Mouse (Mus musculus): ENCODE results near the gene Slco2b1.

Slco2b1 gene

GRCm38 (mm10) chr7:99693976-99694375 lies 17.2 kb downstream of the Slco2b1 start:
- DNase-seq (ENCODE audit: extremely low spot score, low spot score) = no peak

DNA sequence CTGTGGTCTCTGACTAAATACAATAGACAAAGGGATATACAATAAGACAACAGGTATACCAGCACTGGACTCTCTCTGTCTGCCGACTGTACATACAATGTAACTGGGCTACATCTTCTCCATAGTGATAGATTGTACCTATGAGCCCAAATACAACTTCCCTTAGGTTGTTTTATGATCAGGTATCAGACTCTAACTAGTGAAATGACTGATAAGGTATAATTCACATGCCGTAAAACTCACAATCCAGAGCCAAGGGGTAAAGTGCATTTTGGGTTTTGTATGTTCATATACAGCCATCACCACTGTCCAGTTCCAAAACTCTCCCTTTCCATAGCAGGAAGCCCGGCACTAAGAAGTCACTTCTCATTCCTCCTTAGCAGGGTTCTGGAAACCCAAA lies 17.8 kb downstream of the Slco2b1 start:
- DNase-seq (ENCODE audit: extremely low spot score, low spot score) = no peak

DNA sequence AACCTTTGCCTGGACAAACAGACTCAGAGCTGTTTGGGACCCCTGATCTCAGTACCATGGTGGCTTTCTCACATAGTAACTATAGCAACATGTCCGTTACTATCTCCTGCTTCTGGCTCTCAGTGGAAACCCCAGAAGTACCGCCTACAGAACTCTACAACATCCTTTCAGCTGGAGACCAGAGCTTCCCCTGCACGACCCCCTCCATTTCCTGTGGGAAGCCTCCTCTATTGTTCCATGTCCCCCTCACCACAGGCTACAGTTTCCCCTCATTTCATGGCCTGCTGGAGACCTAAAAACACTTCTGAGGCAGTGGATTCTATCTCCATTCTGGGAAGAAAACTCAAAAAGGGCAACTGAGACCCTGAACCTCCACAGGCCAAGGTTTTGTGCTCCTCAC lies 18.7 kb downstream of the Slco2b1 start:
- no peak for DNase-seq (ENCODE audit: extremely low spot score, low spot score)

DNA sequence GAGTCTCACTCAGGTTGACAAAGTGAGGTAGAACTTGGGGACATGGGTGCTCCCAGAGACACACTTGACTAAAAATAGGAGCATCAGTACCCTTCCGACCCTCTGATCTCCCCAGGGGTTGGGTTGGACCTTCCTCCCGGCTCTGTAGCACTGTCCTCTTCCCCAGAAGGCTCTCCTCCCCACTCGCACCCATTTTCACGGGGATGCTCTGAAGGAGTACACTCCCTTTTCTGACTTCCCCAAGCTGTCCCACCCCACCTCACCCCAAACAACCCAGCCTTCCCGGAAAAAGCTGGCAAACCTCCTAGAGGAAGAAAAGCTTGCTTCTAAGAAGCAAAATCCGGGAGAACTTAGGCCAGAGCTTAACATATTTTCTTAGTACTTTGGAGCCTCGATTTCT lies 20.3 kb downstream of the Slco2b1 start:
- no peak for DNase-seq (ENCODE audit: extremely low spot score, low spot score)

DNA sequence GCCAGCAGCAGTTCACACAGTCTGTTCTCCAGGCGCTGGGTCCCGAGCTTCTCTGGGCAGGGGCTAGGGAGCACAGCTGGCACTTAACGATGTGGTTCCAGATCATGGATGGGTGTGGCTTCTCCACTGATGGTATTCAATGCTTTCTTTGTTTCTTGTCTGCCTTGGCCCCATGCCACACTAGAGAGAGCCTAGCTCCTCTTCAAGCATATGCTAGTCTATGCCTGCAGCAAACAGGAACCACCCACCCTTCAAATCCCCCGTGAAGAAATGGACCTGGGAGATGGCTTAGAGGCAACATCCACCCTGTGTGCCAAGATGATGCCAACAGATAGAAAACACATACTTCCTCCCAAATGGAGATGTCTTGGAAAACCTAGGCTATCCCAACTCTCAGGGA lies 27.1 kb downstream of the Slco2b1 start:
- no peak for DNase-seq (ENCODE audit: extremely low spot score, low spot score)

DNA sequence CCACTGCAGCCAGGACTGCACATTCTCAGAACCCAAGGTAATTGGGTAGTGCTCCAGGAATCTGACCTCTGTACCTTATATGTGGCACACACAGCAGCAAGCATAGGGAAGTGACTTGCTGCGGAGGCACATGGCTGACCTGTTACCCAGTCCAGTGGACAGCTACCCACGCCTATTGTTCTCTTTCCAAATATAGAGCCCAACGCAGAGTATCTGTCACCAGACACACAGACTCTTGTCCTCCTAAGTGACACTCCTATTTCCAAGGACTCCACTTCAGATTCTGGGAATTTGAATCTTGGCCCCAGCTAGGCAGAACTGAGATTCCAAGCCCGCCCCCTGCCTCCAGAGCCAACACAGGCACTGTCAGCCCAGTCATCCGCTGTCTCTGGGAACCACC lies 30.4 kb downstream of the Slco2b1 start:
- no peak for DNase-seq (ENCODE audit: extremely low spot score, low spot score)

GRCm38 (mm10) chr7:99674890-99675289 lies 36.2 kb downstream of the Slco2b1 start:
- DNase-seq (ENCODE audit: extremely low spot score, low spot score) = no peak

- no peak for DNase-seq (ENCODE audit: extremely low spot score, low spot score)
Measured at GRCm38 (mm10) chr7:99674209-99674608, 36.9 kb downstream of the Slco2b1 start.

DNA sequence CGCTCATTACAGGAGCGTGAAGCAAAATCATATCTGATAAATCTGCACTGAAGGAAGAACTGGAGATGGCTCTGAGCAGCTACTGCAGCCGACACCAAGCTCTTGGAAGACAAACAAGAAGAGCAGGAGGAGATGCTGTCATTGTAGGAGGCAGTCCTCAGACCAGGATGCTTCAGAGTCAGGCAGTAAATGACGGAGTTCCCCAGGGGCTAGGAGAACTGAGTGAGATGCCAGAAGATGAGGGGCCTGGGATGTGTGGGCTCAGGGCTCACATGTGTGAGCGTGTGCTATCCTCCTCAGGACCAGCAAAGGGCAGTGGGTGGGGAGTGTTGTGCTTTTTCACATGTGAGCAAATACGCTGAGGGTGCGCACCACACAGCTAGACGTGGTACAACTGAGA lies 38.0 kb downstream of the Slco2b1 start:
- DNase-seq (ENCODE audit: extremely low spot score, low spot score) = no peak

DNA sequence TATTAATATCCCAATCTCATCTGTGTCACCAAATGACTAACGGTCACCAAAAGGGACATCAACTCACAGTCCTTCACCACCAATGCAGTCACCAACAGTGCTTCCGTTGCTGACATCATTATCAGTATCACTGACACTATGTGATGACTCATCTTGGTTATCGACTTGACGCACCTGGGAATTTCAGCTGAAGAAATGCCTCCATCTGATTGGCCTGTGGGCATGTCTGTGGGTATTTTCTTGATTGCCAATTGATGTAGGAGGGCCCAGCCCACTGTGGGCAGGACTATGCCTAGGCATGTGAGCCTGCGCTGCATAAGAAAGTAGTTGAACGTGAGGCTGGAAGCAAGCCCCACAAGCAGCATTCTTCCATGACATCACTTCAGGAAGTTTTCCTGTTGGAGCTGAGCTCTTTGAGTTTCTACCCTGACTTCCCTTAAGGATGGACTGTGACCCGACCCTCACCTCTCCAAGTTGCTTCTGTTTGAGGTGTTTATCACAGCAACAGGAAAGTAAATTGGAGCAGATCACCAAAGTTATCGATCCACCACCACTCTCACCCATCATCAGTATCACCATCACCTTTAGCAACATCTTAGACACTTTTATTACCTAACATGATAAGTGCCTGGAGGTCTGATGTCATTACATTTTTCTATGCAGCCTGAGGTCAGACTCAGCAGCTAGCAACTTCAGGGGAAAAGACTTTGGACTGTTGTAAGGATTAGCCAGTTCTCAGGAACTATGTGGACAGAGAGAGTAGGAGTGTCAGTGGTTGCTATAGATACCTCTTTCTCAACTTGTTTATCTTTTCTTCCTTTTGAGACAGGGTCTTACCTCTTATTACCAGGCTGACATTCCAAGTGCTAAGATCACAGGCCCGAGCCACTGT lies 39.4 kb downstream of the Slco2b1 start:
- DNase-seq (ENCODE audit: extremely low spot score, low spot score) = no peak

- no peak for DNase-seq (ENCODE audit: extremely low spot score, low spot score)
Measured at GRCm38 (mm10) chr7:99670915-99671314, 40.2 kb downstream of the Slco2b1 start.

- peak; percentile 24 for DNase-seq (ENCODE audit: extremely low spot score, low spot score)
Measured at GRCm38 (mm10) chr7:99668802-99669201, 42.3 kb downstream of the Slco2b1 start.

GRCm38 (mm10) chr7:99667096-99667495 lies 44.0 kb downstream of the Slco2b1 start:
- DNase-seq (ENCODE audit: extremely low spot score, low spot score) = no peak

GRCm38 (mm10) chr7:99665731-99666452 lies 45.2 kb downstream of the Slco2b1 start:
- DNase-seq (ENCODE audit: extremely low spot score, low spot score) = no peak

DNA sequence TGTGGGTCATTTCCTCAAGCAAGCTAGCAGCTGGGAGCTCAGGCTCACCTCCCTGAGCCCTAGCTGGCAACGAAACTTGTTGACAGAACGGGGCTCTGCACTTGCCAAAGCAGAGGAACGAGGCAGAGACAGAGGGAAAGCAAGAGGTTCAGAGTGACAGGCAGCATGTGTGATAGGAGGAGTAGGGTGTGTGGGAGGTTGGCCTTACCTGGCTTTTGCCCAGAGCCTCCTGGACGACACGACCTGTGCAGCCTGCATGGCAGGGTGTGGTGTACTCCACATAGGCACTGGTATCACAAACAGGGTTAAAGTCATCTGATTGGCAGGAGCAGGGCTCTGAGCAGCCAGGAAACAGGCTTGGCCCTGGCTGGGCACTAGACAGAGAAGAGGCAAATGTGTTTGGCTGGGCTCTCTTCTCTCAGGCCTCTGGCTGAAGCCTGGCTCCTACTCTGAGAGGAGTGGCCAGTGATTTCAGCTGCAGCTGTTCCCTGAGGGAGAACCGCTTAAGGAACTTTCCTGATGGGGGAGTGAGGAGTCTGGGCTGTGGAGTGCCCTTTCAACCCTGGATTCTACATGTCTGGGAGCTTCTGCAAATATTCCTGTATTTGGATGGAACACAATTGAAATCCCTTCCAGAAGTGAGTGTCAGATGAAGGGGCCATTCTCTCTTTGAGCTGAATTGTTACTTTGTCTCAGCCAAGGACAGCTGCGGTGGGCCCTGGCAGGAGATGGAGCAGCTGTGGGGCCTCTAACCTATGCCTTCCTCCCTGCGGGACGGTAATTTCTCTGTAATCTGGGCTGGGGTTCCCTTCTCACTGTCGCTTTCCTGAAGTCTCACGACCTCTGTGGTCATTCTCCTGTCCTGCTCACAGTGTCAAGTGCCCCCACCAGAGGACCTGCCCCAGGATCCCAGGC lies 46.3 kb downstream of the Slco2b1 start:
- DNase-seq (ENCODE audit: extremely low spot score, low spot score) = no peak

- no peak for DNase-seq (ENCODE audit: extremely low spot score, low spot score)
Measured at GRCm38 (mm10) chr7:99663507-99664220, 47.5 kb downstream of the Slco2b1 start.

- DNase-seq (ENCODE audit: extremely low spot score, low spot score) = no peak
Measured at GRCm38 (mm10) chr7:99662311-99662710, 48.8 kb downstream of the Slco2b1 start.

DNA sequence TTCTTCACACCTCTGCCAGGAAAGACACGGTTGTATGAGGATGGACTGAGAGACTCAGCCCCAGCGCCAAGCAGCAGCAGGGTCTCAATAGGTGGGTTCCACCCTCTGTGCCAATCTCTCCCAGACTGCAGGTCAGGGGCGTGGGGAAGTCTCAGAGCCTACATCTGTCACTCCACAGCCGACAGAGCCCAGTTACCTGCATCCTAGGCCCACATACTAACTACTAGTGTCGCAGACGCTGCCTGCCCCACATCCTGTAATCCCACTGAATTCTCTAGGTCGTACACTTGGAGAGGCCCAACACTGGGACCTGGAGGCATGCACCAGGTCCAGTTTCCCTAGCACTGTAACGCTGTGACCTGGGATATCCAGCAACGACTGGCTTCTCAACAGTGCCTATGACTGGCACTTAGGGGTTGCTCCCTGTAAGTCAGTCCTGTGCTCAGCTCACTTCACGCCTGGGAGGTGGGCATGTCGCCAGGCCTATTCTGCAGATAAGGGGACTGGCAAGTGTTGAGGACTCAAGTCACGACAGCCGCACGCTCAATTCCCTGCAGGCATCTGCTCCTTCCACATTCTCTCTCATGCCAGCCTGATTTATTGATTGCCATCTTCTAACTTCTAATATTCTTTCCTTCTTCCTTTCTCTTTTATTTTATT lies 49.4 kb downstream of the Slco2b1 start:
- no peak for DNase-seq (ENCODE audit: extremely low spot score, low spot score)

- DNase-seq (ENCODE audit: extremely low spot score, low spot score) = no peak
Measured at GRCm38 (mm10) chr7:99661071-99661470, 50.1 kb downstream of the Slco2b1 start.

GRCm38 (mm10) chr7:99659379-99660029 lies 51.6 kb downstream of the Slco2b1 start:
- peak; percentile 85 for DNase-seq (ENCODE audit: extremely low spot score, low spot score)

Data from neural tube, embryonic 10.5 days (tissue).